Mouse (Mus musculus) bone marrow macrophage, adult 2 months (primary cell): Measurements from ENCODE around the gene Slc25a17.

Experiments
- CTCF ChIP-seq: IDR thresholded peaks from 2 replicates; pipeline ENCODE4 v1.5.1; 2012; ENCODE audit warnings: low read depth, mild to moderate bottlenecking, low read length, moderate library complexity
- POLR2A ChIP-seq: IDR thresholded peaks from 2 replicates; pipeline ENCODE4 v1.6.1; 2012; ENCODE audit warnings: mild to moderate bottlenecking, low read depth, low read length, borderline replicate concordance

- TF ChIP-seq CTCF (no peak), POLR2A (no peak)
Measured at GRCm38 (mm10) chr15:81358943-81359342, 1.7 kb downstream of the Slc25a17 start.
